Mouse (Mus musculus): ENCODE data around the gene Slc36a1. TPM values are rescaled to one million over a fixed set of nuclear protein-coding genes. Genes with fewer than 3 reads are reported as not detected.

Gene Slc36a1
- 13.7 and 22.1 TPM in 2 replicates for polyA plus RNA-seq (2012; rRNA removed)

DNA sequence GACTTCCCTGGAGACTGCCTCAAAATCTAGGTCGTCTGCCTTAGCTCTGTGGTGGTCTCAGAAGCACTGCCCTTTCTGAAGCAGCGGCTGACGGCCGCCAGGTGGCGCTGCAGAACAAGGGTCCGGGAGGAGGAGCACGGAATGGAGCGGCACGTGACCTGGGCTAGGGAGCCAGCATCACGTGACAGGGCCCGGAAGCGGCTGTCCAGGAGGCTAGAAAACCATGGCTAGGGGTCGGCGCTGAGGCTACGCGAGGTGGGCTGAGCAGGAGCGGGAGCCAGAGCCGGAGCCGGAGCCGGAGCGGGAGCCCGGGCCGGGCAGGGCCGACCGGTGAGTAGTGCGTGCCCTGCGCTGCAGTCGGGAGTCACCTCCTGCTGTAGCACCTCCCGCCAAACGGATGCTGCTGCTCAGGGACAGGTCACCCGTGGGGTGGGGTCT lies at the start of gene Slc36a1:
Slc36a1 (plus strand) TSS at position 192 of the 438 bp plus-strand sequence.
- TF ChIP-seq POLR2A (IDR thresholded peaks at IDR 0.05; ENCODE audit: borderline replicate concordance, extremely low read depth, insufficient read depth, insufficient read length, poor library complexity, severe bottlenecking) (peak; percentile 18; the same call in 1 of the 2 replicates), CTCF (IDR thresholded peaks at IDR 0.05; ENCODE audit: borderline replicate concordance, extremely low read depth, insufficient read depth, insufficient read length) (peak; percentile 97)
- DNase-seq (ENCODE audit: low read depth) = peak; percentile 98

DNA sequence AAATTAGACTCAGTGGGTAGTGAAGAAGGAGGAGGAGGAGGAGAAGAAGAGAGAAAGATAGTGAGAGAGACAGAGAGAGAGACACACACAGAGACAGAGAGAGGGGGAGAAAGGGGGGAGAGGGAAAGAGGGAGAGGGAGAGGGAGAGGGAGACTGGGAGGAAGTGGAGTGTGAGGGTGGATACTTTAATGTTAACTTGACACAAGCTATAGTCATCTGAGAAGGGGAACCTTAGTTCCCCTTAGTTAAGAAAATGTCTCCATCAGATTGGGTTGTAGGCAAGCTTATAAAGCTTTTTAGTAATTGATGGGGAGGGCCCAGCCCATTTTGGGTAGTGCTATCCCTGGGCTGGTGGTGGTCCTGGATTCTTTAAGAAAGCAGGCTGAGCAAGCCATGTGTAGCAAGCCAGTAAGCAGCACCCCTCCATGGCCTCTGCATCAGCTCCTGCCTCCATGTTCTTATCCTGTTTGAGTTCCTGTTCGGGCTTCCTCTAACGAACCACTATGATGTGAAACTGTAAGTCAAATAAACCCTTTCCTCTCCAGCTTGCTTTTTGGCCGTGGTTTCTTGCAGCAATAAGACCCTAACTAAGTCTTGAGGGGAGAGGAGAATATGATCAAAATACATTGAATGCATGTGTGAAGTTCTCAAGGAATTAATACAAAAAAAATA lies 49.6 kb upstream of the Slc36a1 start:
- TF ChIP-seq CTCF (IDR thresholded peaks at IDR 0.05; ENCODE audit: borderline replicate concordance, extremely low read depth, insufficient read depth, insufficient read length) (no peak), POLR2A (IDR thresholded peaks at IDR 0.05; ENCODE audit: borderline replicate concordance, extremely low read depth, insufficient read depth, insufficient read length, poor library complexity, severe bottlenecking) (no peak)
- DNase-seq (ENCODE audit: low read depth) = no peak

DNA sequence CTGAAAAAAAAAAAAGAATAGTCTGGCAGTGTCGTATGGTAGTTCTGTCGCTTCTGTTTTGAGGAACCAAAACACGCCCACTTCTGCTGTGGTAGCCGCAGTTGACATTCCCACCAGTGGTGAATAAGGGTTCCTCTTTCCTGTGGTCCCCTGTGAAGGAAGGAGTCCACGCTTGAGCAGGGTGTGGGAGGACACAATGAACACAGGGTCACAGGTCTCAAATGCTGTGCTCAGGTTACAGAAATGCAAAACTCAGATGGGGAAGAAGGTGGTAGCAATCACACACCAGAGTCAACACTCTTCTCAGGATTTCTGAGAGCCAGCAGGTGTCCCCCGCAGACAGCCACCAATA lies 49.1 kb upstream of the Slc36a1 start:
- TF ChIP-seq POLR2A (IDR thresholded peaks at IDR 0.05; ENCODE audit: borderline replicate concordance, extremely low read depth, insufficient read depth, insufficient read length, poor library complexity, severe bottlenecking) = no peak
- no peak for TF ChIP-seq CTCF (IDR thresholded peaks at IDR 0.05; ENCODE audit: borderline replicate concordance, extremely low read depth, insufficient read depth, insufficient read length)
- DNase-seq (ENCODE audit: low read depth) = no peak

DNA sequence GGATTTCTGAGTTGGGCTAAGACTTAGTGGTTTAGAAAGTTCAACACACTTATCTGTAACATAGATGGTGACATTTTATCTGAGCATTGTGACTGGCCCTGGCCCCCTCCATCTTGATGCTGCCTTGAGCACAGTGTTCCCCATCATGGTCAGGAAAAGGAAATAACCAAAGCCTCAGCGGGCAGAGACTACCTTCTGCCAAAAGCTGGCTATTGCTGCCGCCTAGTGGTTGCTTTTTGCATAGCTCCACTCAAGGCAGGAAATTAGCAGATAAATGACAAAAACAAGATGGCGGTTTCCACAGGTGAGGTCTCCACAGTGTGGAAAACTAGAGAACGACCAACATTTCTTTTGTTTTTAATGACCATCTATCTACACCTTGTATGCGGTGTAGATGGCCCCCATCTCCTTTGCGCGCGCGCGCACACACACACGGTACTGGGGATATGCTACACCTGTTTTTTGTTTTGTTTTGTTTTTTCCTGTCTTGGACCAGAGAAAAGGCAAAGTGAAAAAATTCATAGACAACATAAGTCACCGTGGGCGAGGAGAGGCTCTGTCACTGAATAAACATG lies 45.3 kb upstream of the Slc36a1 start:
- TF ChIP-seq POLR2A (IDR thresholded peaks at IDR 0.05; ENCODE audit: borderline replicate concordance, extremely low read depth, insufficient read depth, insufficient read length, poor library complexity, severe bottlenecking) (no peak), CTCF (IDR thresholded peaks at IDR 0.05; ENCODE audit: borderline replicate concordance, extremely low read depth, insufficient read depth, insufficient read length) (peak; percentile 83; the same call in 1 of the 2 replicates)
- peak; percentile 76 for DNase-seq (ENCODE audit: low read depth)

GRCm38 (mm10) chr11:55162670-55163069 lies 41.5 kb upstream of the Slc36a1 start:
- TF ChIP-seq CTCF (IDR thresholded peaks at IDR 0.05; ENCODE audit: borderline replicate concordance, extremely low read depth, insufficient read depth, insufficient read length) = peak; percentile 59; the same call in 1 of the 2 replicates
- no peak for TF ChIP-seq POLR2A (IDR thresholded peaks at IDR 0.05; ENCODE audit: borderline replicate concordance, extremely low read depth, insufficient read depth, insufficient read length, poor library complexity, severe bottlenecking)
- peak; percentile 7 for DNase-seq (ENCODE audit: low read depth)

- DNase-seq (ENCODE audit: low read depth) = no peak
- peak; percentile 51; the same call in 1 of the 2 replicates for TF ChIP-seq CTCF (IDR thresholded peaks at IDR 0.05; ENCODE audit: borderline replicate concordance, extremely low read depth, insufficient read depth, insufficient read length)
- no peak for TF ChIP-seq POLR2A (IDR thresholded peaks at IDR 0.05; ENCODE audit: borderline replicate concordance, extremely low read depth, insufficient read depth, insufficient read length, poor library complexity, severe bottlenecking)
These were observed 39.4 kb upstream of the Slc36a1 start for GRCm38 (mm10) chr11:55164723-55165122.

- TF ChIP-seq CTCF (IDR thresholded peaks at IDR 0.05; ENCODE audit: borderline replicate concordance, extremely low read depth, insufficient read depth, insufficient read length) (no peak), POLR2A (IDR thresholded peaks at IDR 0.05; ENCODE audit: borderline replicate concordance, extremely low read depth, insufficient read depth, insufficient read length, poor library complexity, severe bottlenecking) (no peak)
These were observed 38.4 kb upstream of the Slc36a1 start for GRCm38 (mm10) chr11:55165748-55166147.

GRCm38 (mm10) chr11:55168504-55168903 lies 35.6 kb upstream of the Slc36a1 start:
- DNase-seq (ENCODE audit: low read depth) = no peak
- TF ChIP-seq CTCF (IDR thresholded peaks at IDR 0.05; ENCODE audit: borderline replicate concordance, extremely low read depth, insufficient read depth, insufficient read length) (no peak), POLR2A (IDR thresholded peaks at IDR 0.05; ENCODE audit: borderline replicate concordance, extremely low read depth, insufficient read depth, insufficient read length, poor library complexity, severe bottlenecking) (no peak)

More at GRCm38 (mm10) chr11:55165748-55166147, 38.4 kb upstream of the Slc36a1 start:
- DNase-seq (ENCODE audit: low read depth) = no peak

DNA sequence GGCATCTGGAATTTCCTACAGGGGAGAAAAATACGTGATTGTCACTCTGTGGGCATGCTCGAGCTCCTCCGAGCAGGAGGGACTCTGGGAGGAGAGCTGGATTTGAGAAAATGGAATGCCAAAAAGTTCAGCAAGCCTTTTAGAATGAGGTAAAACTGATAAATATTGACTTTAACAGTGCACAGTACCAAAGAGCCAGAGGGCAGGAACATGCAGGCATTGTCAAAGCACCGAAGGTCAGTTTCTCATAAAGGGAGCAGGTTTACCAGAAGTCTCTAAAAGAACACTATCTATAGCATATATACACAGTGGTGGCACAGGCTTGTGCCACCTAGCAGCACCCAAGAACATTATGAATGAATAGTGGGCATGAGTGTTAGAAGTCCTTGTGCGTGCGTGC lies 35.2 kb upstream of the Slc36a1 start:
- DNase-seq (ENCODE audit: low read depth) = no peak
- no peak for TF ChIP-seq POLR2A (IDR thresholded peaks at IDR 0.05; ENCODE audit: borderline replicate concordance, extremely low read depth, insufficient read depth, insufficient read length, poor library complexity, severe bottlenecking)
- no peak for TF ChIP-seq CTCF (IDR thresholded peaks at IDR 0.05; ENCODE audit: borderline replicate concordance, extremely low read depth, insufficient read depth, insufficient read length)

DNA sequence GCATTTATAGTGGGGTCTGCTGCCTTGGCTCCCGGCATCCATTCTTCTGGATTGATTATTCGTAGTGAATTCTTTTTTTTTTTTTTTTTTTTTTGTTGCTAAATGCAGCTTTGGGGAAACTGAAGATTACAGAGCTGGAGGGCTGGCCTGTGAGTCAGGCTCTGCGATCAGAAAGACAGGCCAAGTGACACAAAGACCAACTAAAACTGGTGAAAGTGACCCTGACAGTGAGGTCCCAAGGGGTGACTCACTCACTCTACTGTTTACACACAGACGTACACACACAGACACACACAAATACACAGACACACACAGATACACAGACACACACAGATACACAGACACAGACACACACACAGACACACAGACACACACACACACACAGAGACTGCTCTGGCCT lies 33.6 kb upstream of the Slc36a1 start:
- TF ChIP-seq POLR2A (IDR thresholded peaks at IDR 0.05; ENCODE audit: borderline replicate concordance, extremely low read depth, insufficient read depth, insufficient read length, poor library complexity, severe bottlenecking) (no peak), CTCF (IDR thresholded peaks at IDR 0.05; ENCODE audit: borderline replicate concordance, extremely low read depth, insufficient read depth, insufficient read length) (no peak)
- DNase-seq (ENCODE audit: low read depth) = no peak

- no peak for TF ChIP-seq CTCF (IDR thresholded peaks at IDR 0.05; ENCODE audit: borderline replicate concordance, extremely low read depth, insufficient read depth, insufficient read length)
- TF ChIP-seq POLR2A (IDR thresholded peaks at IDR 0.05; ENCODE audit: borderline replicate concordance, extremely low read depth, insufficient read depth, insufficient read length, poor library complexity, severe bottlenecking) = no peak
- no peak for DNase-seq (ENCODE audit: low read depth)
These were observed 25.3 kb upstream of the Slc36a1 start for GRCm38 (mm10) chr11:55178830-55179229.

- TF ChIP-seq POLR2A (IDR thresholded peaks at IDR 0.05; ENCODE audit: borderline replicate concordance, extremely low read depth, insufficient read depth, insufficient read length, poor library complexity, severe bottlenecking) = no peak
- no peak for TF ChIP-seq CTCF (IDR thresholded peaks at IDR 0.05; ENCODE audit: borderline replicate concordance, extremely low read depth, insufficient read depth, insufficient read length)
- DNase-seq (ENCODE audit: low read depth) = no peak
These were observed 24.3 kb upstream of the Slc36a1 start for GRCm38 (mm10) chr11:55179856-55180255.

All from brain, embryonic 14.5 days (tissue).